Mouse (Mus musculus): ENCODE measurements around the gene Ppp1r13b.

- TF ChIP-seq CTCF (IDR thresholded peaks at IDR 0.05; ENCODE audit: low read depth, low read length) = no peak
- no peak for TF ChIP-seq POLR2A (IDR thresholded peaks at IDR 0.05; ENCODE audit: borderline replicate concordance, low read depth, low read length)
Observed at GRCm38 (mm10) chr12:111864206-111864824, 43.6 kb downstream of the Ppp1r13b start.
